Mouse (Mus musculus) small intestine, adult 2 months (tissue): ENCODE measurements around the gene Epas1.

Experiments used
- CTCF ChIP-seq: fragments of 200-500 bp; IDR thresholded peaks from 2 replicates; pipeline ENCODE4 v1.5.1; 2012; ENCODE audit warnings: low read depth, mild to moderate bottlenecking, control low read depth, inconsistent platforms, low read length, moderate library complexity, mixed read lengths; ENCODE audit not compliant: insufficient replicate concordance, insufficient read length; ENCODE audit errors: extremely low read depth
- POLR2A ChIP-seq: fragments of 200-500 bp; IDR thresholded peaks from 2 replicates; pipeline ENCODE4 v1.6.1; 2012; ENCODE audit warnings: low read depth, mild to moderate bottlenecking, control low read depth, inconsistent platforms, low read length, moderate library complexity

DNA sequence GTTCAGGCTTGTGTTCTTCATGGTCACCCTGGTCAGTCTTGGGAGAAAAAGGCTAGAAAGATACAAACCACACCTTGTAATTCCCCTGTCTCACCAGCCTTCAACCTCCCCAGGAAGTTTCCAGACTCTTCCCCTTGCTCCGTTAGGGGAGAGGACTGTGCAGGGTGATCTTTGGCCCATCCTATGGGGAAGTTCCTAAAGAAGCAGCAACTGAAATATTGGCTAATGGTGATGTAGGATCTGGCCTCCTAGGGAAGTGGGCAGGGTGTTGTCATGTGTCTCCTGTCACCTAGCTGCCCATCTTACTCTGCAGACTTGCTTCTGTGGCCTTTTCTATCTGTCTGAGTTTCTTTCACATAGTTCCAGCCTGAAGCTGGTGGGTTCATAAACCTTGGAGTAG, 47.0 kb upstream of the Epas1 start:
- no peak for TF ChIP-seq POLR2A
- TF ChIP-seq CTCF: no peak
